Mouse (Mus musculus) spleen, adult 2 months (tissue): ENCODE data around the gene Xylt1. TPM values are rescaled to one million over a fixed set of nuclear protein-coding genes. Genes with fewer than 3 reads are reported as not detected.

Experiments used
- DNase-seq, 2 experiments: peaks; one replicate each; pipeline versions ENCODE4 v3.0.0 to v3.0.0-alpha.2; 2012 to 2021; ENCODE audit warnings: low spot score in 2 of 2, low read depth in 1 of 2
- H3K27ac ChIP-seq: fragments of 200-500 bp; 2 replicates; pipeline ENCODE4 v1.5.1; 2012; ENCODE audit warnings: low read length, inconsistent platforms; ENCODE audit not compliant: insufficient read depth
- H3K27me3 ChIP-seq: fragments of 200-500 bp; 2 replicates; pipeline ENCODE4 v1.6.1; 2012; ENCODE audit warnings: mild to moderate bottlenecking, moderate library complexity, low read length, inconsistent platforms; ENCODE audit not compliant: control insufficient read depth, insufficient read depth
- H3K36me3 ChIP-seq: fragments of 200-500 bp; 2 replicates; pipeline ENCODE4 v1.6.1; 2012; ENCODE audit warnings: mild to moderate bottlenecking, low read length, inconsistent platforms; ENCODE audit not compliant: control insufficient read depth, insufficient read depth
- H3K4me1 ChIP-seq: fragments of 200-500 bp; 2 replicates; pipeline ENCODE4 v1.6.1; 2011; ENCODE audit warnings: inconsistent platforms; ENCODE audit not compliant: control insufficient read depth, insufficient read depth, insufficient read length
- H3K4me3 ChIP-seq: fragments of 200-500 bp; 2 replicates; pipeline ENCODE4 v1.5.1; 2011; ENCODE audit warnings: mild to moderate bottlenecking, inconsistent platforms; ENCODE audit not compliant: insufficient read depth, insufficient read length; ENCODE audit errors: extremely low read depth
- CTCF ChIP-seq: fragments of 200-500 bp; IDR thresholded peaks from 2 replicates; pipeline ENCODE4 v1.5.1; 2011; ENCODE audit warnings: mild to moderate bottlenecking, inconsistent platforms; ENCODE audit not compliant: insufficient read depth, insufficient read length, insufficient replicate concordance; ENCODE audit errors: extremely low read depth
- POLR2A ChIP-seq: fragments of 200-500 bp; IDR thresholded peaks from 2 replicates; pipeline ENCODE4 v1.6.1; 2011; ENCODE audit warnings: low read depth, low read length, inconsistent platforms
- WGBS: fragments of 180-500 bp; shearing (Covaris S2); methylation state at CpG from one replicate; pipeline ENCODE4 v1.1.7; 2018; 5-methylcytosine and 5-hydroxymethylcytosine counted together
- polyA plus RNA-seq: library from polyadenylated mRNA; depleted of rRNA; stranded (reverse); fragments of >200 nt; gene quantifications from 2 replicates; pipeline ENCODE4 v1.2.3, GENCODE M21; 2012

Xylt1 gene
- polyA plus RNA-seq, 1 experiment, result 7.8 TPM

- no peak overlapping the region for H3K27ac ChIP-seq
- TF ChIP-seq CTCF (no peak), POLR2A (no peak)
- DNase-seq, result no peak
Observed at GRCm38 (mm10) chr7:117462196-117462935, 81.6 kb downstream of the Xylt1 start.

GRCm38 (mm10) chr7:117464956-117465355 lies 84.2 kb downstream of the Xylt1 start:
- 82% methylated on average over 4 of the region's 4 CpGs for WGBS
- Histone ChIP-seq H3K27ac (no peak overlapping the region), H3K4me1 (peaks cover 15% of the 10 kb centered on the region; the same call in 1 of the 2 replicates), H3K27me3 (no peaks in the 10 kb centered on the region), H3K36me3 (no peaks in the 10 kb centered on the region), H3K4me3 (no peak overlapping the region)
- DNase-seq, result no peak
- no peak for TF ChIP-seq POLR2A
- TF ChIP-seq CTCF, result no peak

More at GRCm38 (mm10) chr7:117462196-117462935, 81.6 kb downstream of the Xylt1 start:
- H3K4me3 ChIP-seq, result no peak overlapping the region
- WGBS, result 17% methylated on average over 7 of the region's 7 CpGs
- H3K27me3 ChIP-seq, result no peaks in the 10 kb centered on the region
- H3K4me1 ChIP-seq, result peaks cover 13% of the 10 kb centered on the region; the same call in 1 of the 2 replicates
- H3K36me3 ChIP-seq, result no peaks in the 10 kb centered on the region

GRCm38 (mm10) chr7:117466006-117466780 lies 85.4 kb downstream of the Xylt1 start:
- Histone ChIP-seq H3K27me3 (no peaks in the 10 kb centered on the region), H3K4me1 (peaks cover 25% of the 10 kb centered on the region), H3K4me3 (no peak overlapping the region), H3K36me3 (no peaks in the 10 kb centered on the region), H3K27ac (no peak overlapping the region)
- WGBS, result 26% methylated on average over 7 of the region's 7 CpGs
- DNase-seq, result no peak
- TF ChIP-seq CTCF (no peak), POLR2A (no peak)

GRCm38 (mm10) chr7:117470243-117470802 lies 89.5 kb downstream of the Xylt1 start:
- H3K27ac ChIP-seq, result peak overlapping the region; percentile 80
- H3K36me3 ChIP-seq, result no peaks in the 10 kb centered on the region
- TF ChIP-seq POLR2A, result no peak
- TF ChIP-seq CTCF, result no peak
- WGBS, result 28% methylated on average over 3 of the region's 3 CpGs
- H3K4me3 ChIP-seq, result no peak overlapping the region
- peaks cover 27% of the 10 kb centered on the region for H3K4me1 ChIP-seq
- peak in 1 of 2 experiments; percentile 38 for DNase-seq
- no peaks in the 10 kb centered on the region for H3K27me3 ChIP-seq

GRCm38 (mm10) chr7:117472055-117472780 lies 91.4 kb downstream of the Xylt1 start:
- Histone ChIP-seq H3K27ac (no peak overlapping the region), H3K4me3 (no peak overlapping the region), H3K4me1 (peaks cover 18% of the 10 kb centered on the region), H3K36me3 (no peaks in the 10 kb centered on the region), H3K27me3 (no peaks in the 10 kb centered on the region)
- WGBS, result 82% methylated on average over 11 of the region's 11 CpGs
- no peak for DNase-seq
- no peak for TF ChIP-seq CTCF
- TF ChIP-seq POLR2A, result no peak
